Mouse (Mus musculus): Measurements from ENCODE around the gene Slc22a13.

- no peak for TF ChIP-seq CTCF (conservative IDR thresholded peaks at IDR 0.05; ENCODE audit: low read length)
- TF ChIP-seq NANOG (IDR thresholded peaks at IDR 0.05; ENCODE audit: borderline replicate concordance, low read length): no peak
Observed at GRCm38 (mm10) chr9:119181241-119181728, 27.6 kb downstream of the Slc22a13 start.
